Mouse (Mus musculus) kidney, embryonic 14.5 days (tissue): ENCODE measurements at regions not wholly inside any gene's neighbourhood (a gene's known extent, or its start where the extent isn't known, plus 50 kb on each side); places are given as distances from the start of the nearest gene placed in this dataset.

Source experiments
- ATAC-seq: fragments of 200-750 bp; cut with Nextera tagmentation; 2 replicates; pipeline ENCODE4 v1.8.0; 2017; ENCODE audit warnings: moderate number of reproducible peaks, mild to moderate bottlenecking, moderate TSS enrichment, moderate library complexity; ENCODE audit not compliant: low FRiP score, low TSS enrichment
- H3K27ac ChIP-seq: fragments of 300-500 bp; sonication (generic); 2 replicates; pipeline ENCODE4 v1.5.1; 2014; ENCODE audit warnings: low read depth, mild to moderate bottlenecking, low read length, moderate library complexity, mixed read lengths
- H3K27me3 ChIP-seq: fragments of 300-500 bp; sonication (generic); 2 replicates; pipeline ENCODE4 v1.6.1; 2014; ENCODE audit warnings: mild to moderate bottlenecking, low read length; ENCODE audit not compliant: control insufficient read depth, insufficient read depth
- H3K36me3 ChIP-seq: fragments of 300-500 bp; sonication (generic); 2 replicates; pipeline ENCODE4 v1.6.1; 2014; ENCODE audit warnings: low read length, mixed read lengths; ENCODE audit not compliant: control insufficient read depth, insufficient read depth
- H3K4me1 ChIP-seq: fragments of 300-500 bp; sonication (generic); 2 replicates; pipeline ENCODE4 v1.6.1; 2014; ENCODE audit warnings: low read length, mixed read lengths; ENCODE audit not compliant: control insufficient read depth, insufficient read depth
- H3K4me2 ChIP-seq: fragments of 300-500 bp; sonication (generic); replicated peaks from 2 replicates; pipeline ENCODE4 v1.6.1; 2014; ENCODE audit warnings: low read depth, mild to moderate bottlenecking, low read length
- H3K4me3 ChIP-seq: fragments of 300-500 bp; sonication (generic); 2 replicates; pipeline ENCODE4 v1.5.1; 2014; ENCODE audit warnings: mild to moderate bottlenecking, low read length
- H3K9ac ChIP-seq: fragments of 300-500 bp; sonication (generic); 2 replicates; pipeline ENCODE4 v1.6.1; 2014; ENCODE audit warnings: low read depth, mild to moderate bottlenecking, low read length, moderate library complexity
- H3K9me3 ChIP-seq: fragments of 300-500 bp; sonication (generic); 2 replicates; pipeline ENCODE4 v1.6.1; 2016; ENCODE audit warnings: low read length; ENCODE audit not compliant: control insufficient read depth
- WGBS: fragments of 180-500 bp; shearing (Covaris S2); extraction: QIAGEN DNeasy Blood & Tissue Kit; methylation state at CpG from one replicate; pipeline ENCODE4 v1.1.7; 2014; 5-methylcytosine and 5-hydroxymethylcytosine counted together

GRCm38 (mm10) chr2:159451439-159451838 lies 656.8 kb downstream of the Dhx35 start:
- no peak overlapping the region for H3K4me3 ChIP-seq
- no peaks in the 10 kb centered on the region for H3K4me1 ChIP-seq
- no peak overlapping the region for H3K27ac ChIP-seq
- WGBS, result 36% methylated on average over 9 of the region's 9 CpGs
- H3K27me3 ChIP-seq, result no peaks in the 10 kb centered on the region
- H3K4me2 ChIP-seq, result no peak overlapping the region
- no peak for ATAC-seq
- no peak overlapping the region for H3K9ac ChIP-seq
- H3K36me3 ChIP-seq, result no peaks in the 10 kb centered on the region
- no peaks in the 10 kb centered on the region for H3K9me3 ChIP-seq

GRCm38 (mm10) chr2:159481399-159482080 lies 686.9 kb downstream of the Dhx35 start:
- no peak for ATAC-seq
- Histone ChIP-seq H3K9me3 (no peaks in the 10 kb centered on the region), H3K4me3 (no peak overlapping the region), H3K27me3 (no peaks in the 10 kb centered on the region), H3K27ac (no peak overlapping the region), H3K36me3 (no peaks in the 10 kb centered on the region), H3K9ac (no peak overlapping the region), H3K4me2 (no peak overlapping the region), H3K4me1 (0 out of 2 replicates have a peak, but pooled peaks cover 3% of the 10 kb centered on the region)
- WGBS, result 71% methylated on average over 6 of the region's 6 CpGs

- WGBS, result 46% methylated on average over 3 of the region's 3 CpGs
- no peak for ATAC-seq
- Histone ChIP-seq H3K4me1 (no peaks in the 10 kb centered on the region), H3K9me3 (no peaks in the 10 kb centered on the region), H3K4me2 (no peak overlapping the region), H3K27me3 (no peaks in the 10 kb centered on the region), H3K27ac (no peak overlapping the region), H3K4me3 (no peak overlapping the region), H3K36me3 (no peaks in the 10 kb centered on the region), H3K9ac (no peak overlapping the region)
Observed at GRCm38 (mm10) chr2:159491090-159491489, 696.5 kb downstream of the Dhx35 start.

- ATAC-seq, result no peak
- WGBS, result 58% methylated on average over 2 of the region's 2 CpGs
- no peak overlapping the region for H3K27ac ChIP-seq
Observed at GRCm38 (mm10) chr2:159498691-159499090, 704.1 kb downstream of the Dhx35 start.

DNA sequence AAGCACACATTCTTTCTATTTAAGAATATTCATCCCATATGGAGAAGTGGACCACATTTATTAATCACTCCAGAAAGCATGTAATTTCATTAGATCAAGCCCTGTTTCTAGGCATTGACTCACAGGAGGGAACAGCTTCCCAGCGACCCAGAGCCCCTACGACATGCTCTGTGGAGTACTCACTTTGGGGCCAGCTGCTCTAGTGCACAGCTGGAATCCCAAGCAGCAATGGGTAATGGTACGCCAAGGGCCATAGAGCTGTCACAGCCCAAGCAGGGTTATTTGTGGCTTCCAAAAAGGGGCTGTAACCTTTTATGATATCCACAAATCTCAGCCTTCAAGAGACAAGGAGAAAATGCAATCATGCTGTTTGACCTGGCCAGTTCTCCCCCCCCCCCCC lies 706.4 kb downstream of the Dhx35 start:
- H3K4me3 ChIP-seq, result no peak overlapping the region
- no peak overlapping the region for H3K4me2 ChIP-seq
- no peak overlapping the region for H3K27ac ChIP-seq
- H3K27me3 ChIP-seq, result no peaks in the 10 kb centered on the region
- WGBS, result 12% methylated on average over 3 of the region's 3 CpGs
- H3K36me3 ChIP-seq, result no peaks in the 10 kb centered on the region
- no peaks in the 10 kb centered on the region for H3K4me1 ChIP-seq
- H3K9me3 ChIP-seq, result no peaks in the 10 kb centered on the region
- peak; percentile 91 for ATAC-seq
- no peak overlapping the region for H3K9ac ChIP-seq

More at GRCm38 (mm10) chr2:159498691-159499090, 704.1 kb downstream of the Dhx35 start:
- no peak overlapping the region for H3K4me3 ChIP-seq
- H3K9me3 ChIP-seq, result no peaks in the 10 kb centered on the region
- H3K4me2 ChIP-seq, result no peak overlapping the region
- H3K9ac ChIP-seq, result no peak overlapping the region
- no peaks in the 10 kb centered on the region for H3K36me3 ChIP-seq
- no peaks in the 10 kb centered on the region for H3K27me3 ChIP-seq
- H3K4me1 ChIP-seq, result no peaks in the 10 kb centered on the region

- H3K9ac ChIP-seq, result no peak overlapping the region
- no peak for ATAC-seq
- H3K36me3 ChIP-seq, result no peaks in the 10 kb centered on the region
- no peak overlapping the region for H3K4me2 ChIP-seq
- H3K27me3 ChIP-seq, result no peaks in the 10 kb centered on the region
- no peaks in the 10 kb centered on the region for H3K9me3 ChIP-seq
- H3K4me1 ChIP-seq, result no peaks in the 10 kb centered on the region
- no peak overlapping the region for H3K4me3 ChIP-seq
- no peak overlapping the region for H3K27ac ChIP-seq
- WGBS, result 58% methylated on average over 4 of the region's 4 CpGs
Observed at GRCm38 (mm10) chr2:159519066-159519465, 724.5 kb downstream of the Dhx35 start.

GRCm38 (mm10) chr2:159523739-159524138 lies 729.1 kb downstream of the Dhx35 start:
- Histone ChIP-seq H3K4me2 (no peak overlapping the region), H3K9ac (no peak overlapping the region), H3K27me3 (no peaks in the 10 kb centered on the region), H3K36me3 (no peaks in the 10 kb centered on the region), H3K4me1 (no peaks in the 10 kb centered on the region), H3K9me3 (no peaks in the 10 kb centered on the region), H3K4me3 (no peak overlapping the region), H3K27ac (no peak overlapping the region)
- peak; percentile 75 for ATAC-seq
- 38% methylated on average over 2 of the region's 2 CpGs for WGBS

- no peaks in the 10 kb centered on the region for H3K4me1 ChIP-seq
- no peak overlapping the region for H3K9ac ChIP-seq
- no peaks in the 10 kb centered on the region for H3K27me3 ChIP-seq
- H3K36me3 ChIP-seq, result no peaks in the 10 kb centered on the region
- H3K4me3 ChIP-seq, result no peak overlapping the region
- H3K4me2 ChIP-seq, result no peak overlapping the region
- no peak for ATAC-seq
- 48% methylated on average over 2 of the region's 2 CpGs for WGBS
- no peaks in the 10 kb centered on the region for H3K9me3 ChIP-seq
- H3K27ac ChIP-seq, result no peak overlapping the region
Observed at GRCm38 (mm10) chr2:159534951-159535350, 740.3 kb downstream of the Dhx35 start.

DNA sequence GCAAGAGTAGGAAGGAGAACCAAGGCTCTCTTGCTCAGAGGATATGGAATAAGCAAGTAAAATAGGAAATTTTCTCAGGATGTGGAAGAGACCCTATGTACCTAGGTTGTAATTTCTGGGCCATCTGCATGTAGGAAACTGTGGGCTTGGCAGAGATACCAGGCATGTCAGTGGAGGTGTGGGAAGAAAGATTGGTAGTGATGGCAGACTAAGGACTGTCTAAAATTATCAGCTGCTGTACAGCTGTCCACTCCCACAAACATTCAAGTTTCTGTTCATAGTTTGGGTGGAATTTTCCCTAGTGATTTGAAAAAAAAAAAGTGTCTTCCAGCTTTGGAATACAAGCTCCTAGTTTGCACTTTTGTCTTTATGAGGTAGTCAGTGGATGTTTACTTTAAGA lies 744.7 kb downstream of the Dhx35 start:
- H3K4me1 ChIP-seq, result no peaks in the 10 kb centered on the region

More for the DNA sequence above, 744.7 kb downstream of the Dhx35 start:
- H3K27me3 ChIP-seq, result no peaks in the 10 kb centered on the region
- no peak overlapping the region for H3K27ac ChIP-seq
- no peak overlapping the region for H3K9ac ChIP-seq
- H3K4me2 ChIP-seq, result no peak overlapping the region
- no peak overlapping the region for H3K4me3 ChIP-seq
- no peaks in the 10 kb centered on the region for H3K9me3 ChIP-seq
- H3K36me3 ChIP-seq, result no peaks in the 10 kb centered on the region
- no peak for ATAC-seq
